Mouse (Mus musculus): ENCODE data around the gene Olfr1368. TPM values are rescaled to one million over a fixed set of nuclear protein-coding genes. Genes with fewer than 3 reads are reported as not detected.

The Olfr1368 gene
- polyA plus RNA-seq, 1 experiment from 2014 or later = not detected

DNA sequence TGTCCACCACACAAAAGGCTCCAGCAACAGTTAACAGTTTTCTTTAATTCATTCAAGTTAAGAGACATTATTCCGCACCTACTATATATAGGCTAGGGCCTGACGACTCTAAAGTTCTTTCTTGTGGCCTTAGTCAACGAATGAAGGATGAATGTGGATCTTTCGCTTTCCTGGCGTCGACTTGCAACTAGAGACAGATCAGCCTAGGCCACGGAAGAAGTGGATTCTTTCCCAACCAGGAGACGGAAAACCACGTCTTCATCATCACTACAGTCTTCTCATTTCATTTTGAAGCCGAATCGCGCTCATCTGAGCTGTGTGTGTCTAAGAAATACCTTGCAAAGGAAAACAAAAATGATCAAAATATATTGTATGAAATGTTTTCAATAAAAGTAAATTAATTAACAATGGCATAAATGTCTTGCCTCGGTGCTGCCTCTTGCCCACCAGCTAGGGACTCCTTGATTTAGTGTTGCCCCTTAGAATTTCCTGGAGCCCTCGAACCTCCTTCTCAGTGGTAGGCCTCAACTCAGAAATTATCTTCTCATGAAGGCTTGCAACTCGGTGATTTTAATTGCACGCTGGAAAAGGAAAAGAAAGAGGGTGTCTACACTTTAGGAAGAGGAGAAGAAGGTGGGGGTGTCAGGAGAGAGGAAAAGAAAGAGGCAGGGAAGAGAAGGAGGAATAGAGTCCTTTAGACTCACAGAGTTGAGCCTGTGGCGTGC lies 24.9 kb upstream of the Olfr1368 start:
- H3K9me3 ChIP-seq (ENCODE audit: control insufficient read depth, low read length) = no peaks in the 10 kb centered on the region
- no peak for ATAC-seq (ENCODE audit: low FRiP score, low TSS enrichment)
- 67% methylated on average over 17 of the region's 17 CpGs for WGBS
- no peak for TF ChIP-seq EP300 (optimal IDR thresholded peaks at IDR 0.05)
- no peaks in the 10 kb centered on the region for H3K4me1 ChIP-seq (replicated peaks; ENCODE audit: control insufficient read depth, insufficient read depth)
- H3K27ac ChIP-seq (replicated peaks) = no peak overlapping the region
- no peaks in the 10 kb centered on the region for H3K27me3 ChIP-seq (ENCODE audit: control insufficient read depth, insufficient read depth, low read length)
- H3K9ac ChIP-seq (ENCODE audit: low read length) = no peak overlapping the region
- no peaks in the 10 kb centered on the region for H3K36me3 ChIP-seq (ENCODE audit: control insufficient read depth, insufficient read depth, low read length)
- H3K4me3 ChIP-seq (ENCODE audit: low read depth, low read length) = no peak overlapping the region
- H3K4me2 ChIP-seq (replicated peaks; ENCODE audit: low read depth) = peak overlapping the region; percentile 39; the same call in 1 of the 2 replicates
- no peak for DNase-seq (ENCODE audit: low spot score)

DNA sequence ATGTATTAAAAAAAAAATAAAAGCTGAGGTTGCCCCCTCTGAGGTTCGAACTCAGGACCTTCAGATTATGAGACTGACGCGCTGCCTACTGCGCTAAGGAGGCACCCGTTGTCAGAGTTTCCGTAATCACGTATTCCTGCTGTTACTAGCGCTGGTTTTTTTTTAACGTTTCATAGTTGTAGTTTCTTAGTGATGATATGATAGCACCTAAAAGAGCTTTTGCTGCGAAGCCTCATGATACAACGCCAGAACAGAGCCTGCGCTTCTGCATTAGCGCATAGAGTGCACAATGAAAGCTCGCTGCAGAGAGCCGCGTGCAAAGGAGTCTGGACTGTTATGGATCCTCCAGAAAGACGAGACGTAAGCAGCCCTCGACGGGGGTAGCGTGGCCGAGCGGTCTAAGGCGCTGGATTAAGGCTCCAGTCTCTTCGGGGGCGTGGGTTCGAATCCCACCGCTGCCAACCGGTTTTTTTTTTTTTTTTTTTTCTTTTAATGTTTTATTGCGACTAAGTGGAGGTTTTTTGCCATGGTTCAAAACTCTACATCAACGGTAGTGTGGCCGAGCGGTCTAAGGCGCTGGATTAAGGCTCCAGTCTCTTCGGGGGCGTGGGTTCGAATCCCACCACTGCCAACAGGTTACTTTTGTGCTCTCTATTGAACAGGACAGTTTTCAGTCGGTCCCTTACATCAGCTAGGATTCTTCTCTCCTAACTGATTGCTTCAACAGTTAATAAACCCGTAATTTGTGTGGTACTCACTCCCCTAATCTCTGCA lies 24.2 kb upstream of the Olfr1368 start:
- 2% methylated on average over 39 of the region's 39 CpGs for WGBS
- Histone ChIP-seq H3K9me3 (ENCODE audit: control insufficient read depth, low read length) (no peaks in the 10 kb centered on the region), H3K4me3 (ENCODE audit: low read depth, low read length) (peak overlapping the region; percentile 46), H3K4me1 (replicated peaks; ENCODE audit: control insufficient read depth, insufficient read depth) (no peaks in the 10 kb centered on the region), H3K36me3 (ENCODE audit: control insufficient read depth, insufficient read depth, low read length) (no peaks in the 10 kb centered on the region), H3K27me3 (ENCODE audit: control insufficient read depth, insufficient read depth, low read length) (no peaks in the 10 kb centered on the region), H3K4me2 (replicated peaks; ENCODE audit: low read depth) (peak overlapping the region; percentile 84), H3K27ac (replicated peaks) (peak overlapping the region; percentile 35; the same call in 1 of the 2 replicates), H3K9ac (ENCODE audit: low read length) (0 out of 2 replicates have a peak overlapping the region, but pooled peaks have one; percentile 18)
- ATAC-seq (ENCODE audit: low FRiP score, low TSS enrichment) (peak; percentile 81), DNase-seq (ENCODE audit: low spot score) (peak; percentile 73)
- TF ChIP-seq EP300 (optimal IDR thresholded peaks at IDR 0.05) (peak; percentile 33), CTCF (IDR thresholded peaks at IDR 0.05; ENCODE audit: low read depth) (peak; percentile 1; the same call in 1 of the 2 replicates)

DNA sequence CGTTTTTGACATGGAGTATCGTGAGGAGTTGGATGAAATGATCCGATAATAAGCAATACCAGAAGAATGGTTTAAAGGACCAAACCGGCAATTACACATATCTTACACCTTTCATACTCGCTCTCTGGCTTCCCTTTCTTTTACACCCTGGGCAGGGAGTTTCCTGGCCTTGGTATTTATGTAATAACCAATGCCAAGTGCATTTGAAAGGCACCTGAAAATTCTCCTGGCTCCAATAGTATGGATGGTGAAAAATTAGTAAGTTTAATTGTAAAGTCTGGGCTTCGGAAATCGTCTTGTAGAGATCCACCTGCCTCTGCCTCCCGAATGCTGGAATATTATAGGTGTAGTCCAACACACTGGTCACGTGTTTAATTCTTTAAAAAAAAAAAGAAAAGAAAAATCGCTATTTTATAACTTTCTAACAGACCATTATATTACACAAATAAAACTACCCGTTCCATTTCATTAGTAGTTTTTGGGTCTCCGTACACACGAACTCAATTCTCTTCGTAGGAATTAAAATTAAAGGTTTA lies 23.5 kb upstream of the Olfr1368 start:
- 0 out of 2 replicates have a peak overlapping the region, but pooled peaks have one; percentile 59 for H3K27ac ChIP-seq (replicated peaks)
- H3K4me2 ChIP-seq (replicated peaks; ENCODE audit: low read depth) = peak overlapping the region; percentile 84
- H3K36me3 ChIP-seq (ENCODE audit: control insufficient read depth, insufficient read depth, low read length) = no peaks in the 10 kb centered on the region
- TF ChIP-seq CTCF (IDR thresholded peaks at IDR 0.05; ENCODE audit: low read depth) (no peak), EP300 (optimal IDR thresholded peaks at IDR 0.05) (no peak)
- 2% methylated on average over 14 of the region's 14 CpGs for WGBS
- no peaks in the 10 kb centered on the region for H3K9me3 ChIP-seq (ENCODE audit: control insufficient read depth, low read length)
- no peaks in the 10 kb centered on the region for H3K27me3 ChIP-seq (ENCODE audit: control insufficient read depth, insufficient read depth, low read length)
- no peak for ATAC-seq (ENCODE audit: low FRiP score, low TSS enrichment)
- DNase-seq (ENCODE audit: low spot score) = no peak
- H3K9ac ChIP-seq (ENCODE audit: low read length) = no peak overlapping the region; the same call in 1 of the 2 replicates
- H3K4me1 ChIP-seq (replicated peaks; ENCODE audit: control insufficient read depth, insufficient read depth) = no peaks in the 10 kb centered on the region
- H3K4me3 ChIP-seq (ENCODE audit: low read depth, low read length) = peak overlapping the region; percentile 46

DNA sequence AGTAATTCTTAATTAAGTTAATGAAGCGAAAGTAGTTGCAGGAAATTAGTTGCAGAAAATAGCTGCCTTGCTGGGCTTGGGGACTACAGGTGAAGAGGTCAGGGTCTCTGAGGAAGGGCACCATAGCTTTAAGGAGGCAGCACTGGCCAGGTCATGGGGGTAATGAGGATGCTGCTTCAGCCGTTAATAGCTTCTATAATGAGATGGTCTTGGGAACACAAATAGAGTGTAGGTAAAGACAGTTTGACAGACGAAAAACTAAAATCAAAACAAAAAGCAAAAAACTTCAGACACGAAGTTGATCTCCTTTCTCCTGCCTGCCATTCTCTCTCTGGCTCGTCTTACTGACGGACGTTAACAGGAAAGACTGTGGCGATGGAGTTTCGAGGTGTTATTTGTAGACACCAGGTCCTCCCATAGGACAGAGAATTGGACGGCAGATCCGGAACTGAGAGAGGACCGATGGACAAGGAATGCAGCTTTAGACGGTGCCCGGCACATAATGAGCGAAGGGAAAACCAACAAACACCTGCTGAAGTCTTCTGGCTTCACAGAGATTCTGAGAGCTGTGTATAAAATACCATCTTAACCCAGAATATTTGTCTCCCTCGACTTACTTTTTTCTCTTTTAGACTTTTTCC lies 22.8 kb upstream of the Olfr1368 start:
- Histone ChIP-seq H3K9me3 (ENCODE audit: control insufficient read depth, low read length) (no peaks in the 10 kb centered on the region), H3K4me1 (replicated peaks; ENCODE audit: control insufficient read depth, insufficient read depth) (no peaks in the 10 kb centered on the region), H3K27me3 (ENCODE audit: control insufficient read depth, insufficient read depth, low read length) (no peaks in the 10 kb centered on the region), H3K27ac (replicated peaks) (peak overlapping the region; percentile 59), H3K4me3 (ENCODE audit: low read depth, low read length) (peak overlapping the region; percentile 46), H3K9ac (ENCODE audit: low read length) (peak overlapping the region; percentile 53), H3K36me3 (ENCODE audit: control insufficient read depth, insufficient read depth, low read length) (no peaks in the 10 kb centered on the region), H3K4me2 (replicated peaks; ENCODE audit: low read depth) (peak overlapping the region; percentile 84)
- ATAC-seq (ENCODE audit: low FRiP score, low TSS enrichment) (no peak), DNase-seq (ENCODE audit: low spot score) (peak; percentile 38)
- no peak for TF ChIP-seq EP300 (optimal IDR thresholded peaks at IDR 0.05)
- no peak for TF ChIP-seq CTCF (IDR thresholded peaks at IDR 0.05; ENCODE audit: low read depth)
- WGBS = under 1% methylated on average over 16 of the region's 16 CpGs

DNA sequence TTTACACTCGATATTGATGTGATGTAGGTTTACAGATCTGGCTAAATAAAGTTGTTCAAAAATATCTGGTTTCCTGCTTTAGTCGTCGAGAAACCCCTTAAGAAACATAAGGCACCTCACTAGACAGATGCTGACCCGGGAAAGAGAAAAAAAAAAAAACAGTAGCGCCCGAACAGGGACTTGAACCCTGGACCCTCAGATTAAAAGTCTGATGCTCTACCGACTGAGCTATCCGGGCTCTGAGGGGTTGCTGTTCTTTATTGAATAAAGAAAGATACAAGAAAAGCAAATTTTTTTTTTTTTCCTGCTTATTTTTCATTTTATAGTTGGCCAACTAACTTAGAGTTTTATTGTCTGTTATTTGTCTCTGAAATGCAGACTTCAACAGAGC lies 22.2 kb upstream of the Olfr1368 start:
- Histone ChIP-seq H3K9me3 (ENCODE audit: control insufficient read depth, low read length) (no peaks in the 10 kb centered on the region), H3K4me2 (replicated peaks; ENCODE audit: low read depth) (peak overlapping the region; percentile 84), H3K27ac (replicated peaks) (no peak overlapping the region), H3K4me3 (ENCODE audit: low read depth, low read length) (peak overlapping the region; percentile 46), H3K4me1 (replicated peaks; ENCODE audit: control insufficient read depth, insufficient read depth) (no peaks in the 10 kb centered on the region), H3K27me3 (ENCODE audit: control insufficient read depth, insufficient read depth, low read length) (no peaks in the 10 kb centered on the region), H3K9ac (ENCODE audit: low read length) (peak overlapping the region; percentile 53), H3K36me3 (ENCODE audit: control insufficient read depth, insufficient read depth, low read length) (no peaks in the 10 kb centered on the region)
- TF ChIP-seq EP300 (optimal IDR thresholded peaks at IDR 0.05) = peak; percentile 66
- TF ChIP-seq CTCF (IDR thresholded peaks at IDR 0.05; ENCODE audit: low read depth) = no peak
- ATAC-seq (ENCODE audit: low FRiP score, low TSS enrichment) (no peak), DNase-seq (ENCODE audit: low spot score) (no peak)
- WGBS = 1% methylated on average over 8 of the region's 8 CpGs

All from stomach, postnatal 0 days (tissue).